Mouse (Mus musculus) hindbrain, embryonic 12.5 days (tissue): ENCODE results near the gene Psme3. TPM values are rescaled to one million over a fixed set of nuclear protein-coding genes. Genes with fewer than 3 reads are reported as not detected.
"Not testable (repeated sequence)": the region's sequence is repeated elsewhere in the genome, so short reads cannot be mapped to it uniquely, and the experiment has no call there.

Experiments used
- ATAC-seq: fragments of 200-750 bp; cut with Nextera tagmentation; 2 replicates; pipeline ENCODE4 v1.8.0; 2017; ENCODE audit warnings: moderate TSS enrichment; ENCODE audit not compliant: low FRiP score
- H3K27ac ChIP-seq: fragments of 300-500 bp; sonication (generic); 2 replicates; pipeline ENCODE4 v1.5.1; 2016; ENCODE audit warnings: mild to moderate bottlenecking
- H3K27me3 ChIP-seq: fragments of 300-500 bp; sonication (generic); 2 replicates; pipeline ENCODE4 v1.6.1; 2016; ENCODE audit warnings: mild to moderate bottlenecking
- H3K36me3 ChIP-seq: fragments of 300-500 bp; sonication (generic); 2 replicates; pipeline ENCODE4 v1.6.1; 2016; ENCODE audit warnings: mild to moderate bottlenecking
- H3K4me1 ChIP-seq: fragments of 300-500 bp; sonication (generic); 2 replicates; pipeline ENCODE4 v1.6.1; 2016
- H3K4me2 ChIP-seq: fragments of 300-500 bp; sonication (generic); replicated peaks from 2 replicates; pipeline ENCODE4 v1.6.1; 2016; ENCODE audit warnings: mild to moderate bottlenecking
- H3K4me3 ChIP-seq: fragments of 300-500 bp; sonication (generic); 2 replicates; pipeline ENCODE4 v1.5.1; 2016; ENCODE audit warnings: mild to moderate bottlenecking
- H3K9ac ChIP-seq: fragments of 300-500 bp; sonication (generic); 2 replicates; pipeline ENCODE4 v1.6.1; 2016; ENCODE audit warnings: mild to moderate bottlenecking, moderate library complexity
- H3K9me3 ChIP-seq: fragments of 300-500 bp; sonication (generic); replicated peaks from 2 replicates; pipeline ENCODE4 v1.6.1; 2016; ENCODE audit warnings: mild to moderate bottlenecking
- WGBS: fragments of 180-500 bp; shearing (Covaris S2); methylation state at CpG from one replicate; pipeline ENCODE4 v1.1.7; 2016; 5-methylcytosine and 5-hydroxymethylcytosine counted together
- polyA plus RNA-seq: library from polyadenylated mRNA; unstranded; fragments of >200 nt; fragmentation: Nextera tagmentation; extraction: Ambion mirVana; gene quantifications from 2 replicates; pipeline ENCODE4 v1.2.1, GENCODE M21; 2016

The Psme3 gene
- polyA plus RNA-seq, 1 experiment from 2014 or later, result 157 TPM

- ATAC-seq, result peak; percentile 73
- no peaks in the 10 kb centered on the region for H3K9me3 ChIP-seq
- H3K4me2 ChIP-seq, result peak overlapping the region; percentile 99
- peak overlapping the region; percentile 97 for H3K4me3 ChIP-seq
- H3K9ac ChIP-seq, result peak overlapping the region; percentile 96
- under 1% methylated on average over 17 of the region's 17 CpGs for whole genome bisulfite sequencing
- peaks cover 34% of the 10 kb centered on the region for H3K36me3 ChIP-seq
- H3K27ac ChIP-seq, result peak overlapping the region; percentile 77
- H3K27me3 ChIP-seq, result no peaks in the 10 kb centered on the region
- H3K4me1 ChIP-seq, result peaks cover 16% of the 10 kb centered on the region
Observed at GRCm38 (mm10) chr11:101316501-101316917, 496 bp downstream of the Psme3 start.

GRCm38 (mm10) chr11:101323609-101324008 lies 7.6 kb downstream of the Psme3 start:
- Histone ChIP-seq H3K4me3 (no peak overlapping the region), H3K4me1 (no peaks in the 10 kb centered on the region), H3K36me3 (peaks cover 76% of the 10 kb centered on the region), H3K9ac (no peak overlapping the region), H3K27ac (no peak overlapping the region), H3K4me2 (no peak overlapping the region), H3K9me3 (no peaks in the 10 kb centered on the region), H3K27me3 (no peaks in the 10 kb centered on the region)
- WGBS, result 14% methylated on average over 4 of the region's 4 CpGs
- no peak for ATAC-seq

- Histone ChIP-seq H3K9me3 (no peaks in the 10 kb centered on the region), H3K27ac (no peak within 1 kb of the TSS), H3K4me3 (no peak within 1 kb of the TSS), H3K9ac (no peak within 1 kb of the TSS), H3K4me2 (no peak within 1 kb of the TSS), H3K27me3 (no peaks in the 10 kb centered on the region), H3K4me1 (no peaks in the 10 kb centered on the region), H3K36me3 (peaks cover 64% of the 10 kb centered on the region)
- no peak for ATAC-seq
- WGBS, result 96% methylated on average over 5 of the region's 5 CpGs
Observed at GRCm38 (mm10) chr11:101324763-101325162, 8.8 kb downstream of the Psme3 start, which contains the start of gene Aoc2. TSS of gene Aoc2 (plus strand) at chr11:101325063.

- H3K4me3 ChIP-seq, H3K4me1 ChIP-seq, H3K27ac ChIP-seq, ATAC-seq, H3K27me3 ChIP-seq, H3K9ac ChIP-seq, H3K9me3 ChIP-seq, H3K4me2 ChIP-seq: not testable (repeated sequence)
- WGBS, result 94% methylated on average over 11 of the region's 11 CpGs
- H3K36me3 ChIP-seq, result peaks cover 60% of the 10 kb centered on the region
Observed at GRCm38 (mm10) chr11:101325201-101325600, 9.2 kb downstream of the Psme3 start.

- no peaks in the 10 kb centered on the region for H3K4me1 ChIP-seq
- 86% methylated on average over 11 of the region's 11 CpGs for WGBS
- H3K9ac ChIP-seq, result no peak overlapping the region
- peaks cover 50% of the 10 kb centered on the region for H3K36me3 ChIP-seq
- H3K4me3 ChIP-seq, result no peak overlapping the region
- no peak for ATAC-seq
- H3K27ac ChIP-seq, result no peak overlapping the region
- no peaks in the 10 kb centered on the region for H3K27me3 ChIP-seq
- H3K4me2 ChIP-seq, result no peak overlapping the region
- no peaks in the 10 kb centered on the region for H3K9me3 ChIP-seq
Observed at GRCm38 (mm10) chr11:101326147-101326546, 10.1 kb downstream of the Psme3 start.

GRCm38 (mm10) chr11:101327311-101327710 lies 11.3 kb downstream of the Psme3 start:
- H3K27me3 ChIP-seq, result no peaks in the 10 kb centered on the region
- no peak for ATAC-seq
- H3K9ac ChIP-seq, result no peak overlapping the region
- 51% methylated on average over 3 of the region's 3 CpGs for WGBS
- no peak overlapping the region for H3K27ac ChIP-seq
- H3K9me3 ChIP-seq, result no peaks in the 10 kb centered on the region
- H3K36me3 ChIP-seq, result peaks cover 39% of the 10 kb centered on the region
- H3K4me3 ChIP-seq, result no peak overlapping the region
- no peak overlapping the region for H3K4me2 ChIP-seq
- H3K4me1 ChIP-seq, result no peaks in the 10 kb centered on the region

- H3K4me3 ChIP-seq, result no peak overlapping the region
- peaks cover 21% of the 10 kb centered on the region for H3K36me3 ChIP-seq
- H3K27ac ChIP-seq, result no peak overlapping the region
- H3K4me1 ChIP-seq, result peaks cover 4% of the 10 kb centered on the region
- no peaks in the 10 kb centered on the region for H3K27me3 ChIP-seq
- H3K9me3 ChIP-seq, result no peaks in the 10 kb centered on the region
- H3K4me2 ChIP-seq, result no peak overlapping the region
- ATAC-seq, result no peak
- H3K9ac ChIP-seq, result no peak overlapping the region
- WGBS, result 79% methylated on average over 6 of the region's 6 CpGs
Observed at GRCm38 (mm10) chr11:101328941-101329635, 13.1 kb downstream of the Psme3 start.

GRCm38 (mm10) chr11:101330371-101330924 lies 14.4 kb downstream of the Psme3 start, which contains the start of gene Aoc3:
TSS of gene Aoc3 (plus strand) at chr11:101330605.
- Histone ChIP-seq H3K4me2 (no peak within 1 kb of the TSS), H3K27me3 (no peaks in the 10 kb centered on the region), H3K4me3 (no peak within 1 kb of the TSS), H3K9me3 (no peaks in the 10 kb centered on the region), H3K27ac (no peak within 1 kb of the TSS), H3K36me3 (peaks cover 7% of the 10 kb centered on the region), H3K4me1 (peaks cover 11% of the 10 kb centered on the region), H3K9ac (no peak within 1 kb of the TSS)
- 69% methylated on average over 7 of the region's 7 CpGs for WGBS
- ATAC-seq, result no peak

- not testable (repeated sequence) for H3K27ac ChIP-seq, H3K9ac ChIP-seq, H3K36me3 ChIP-seq, H3K4me3 ChIP-seq, ATAC-seq, H3K9me3 ChIP-seq, H3K27me3 ChIP-seq, H3K4me2 ChIP-seq
- 71% methylated on average over 6 of the region's 6 CpGs for WGBS
- H3K4me1 ChIP-seq, result peaks cover 11% of the 10 kb centered on the region
Observed at GRCm38 (mm10) chr11:101330961-101331360, 14.9 kb downstream of the Psme3 start.

GRCm38 (mm10) chr11:101332537-101332936 lies 16.5 kb downstream of the Psme3 start:
- Histone ChIP-seq H3K4me3 (no peak overlapping the region), H3K9me3 (no peaks in the 10 kb centered on the region), H3K36me3 (no peaks in the 10 kb centered on the region), H3K27me3 (no peaks in the 10 kb centered on the region), H3K4me1 (peaks cover 14% of the 10 kb centered on the region), H3K4me2 (no peak overlapping the region), H3K9ac (no peak overlapping the region), H3K27ac (no peak overlapping the region)
- 82% methylated on average over 3 of the region's 3 CpGs for WGBS
- no peak for ATAC-seq

- Histone ChIP-seq H3K4me3 (no peak overlapping the region), H3K27me3 (no peaks in the 10 kb centered on the region), H3K9me3 (no peaks in the 10 kb centered on the region), H3K9ac (no peak overlapping the region), H3K4me1 (peaks cover 25% of the 10 kb centered on the region), H3K27ac (no peak overlapping the region), H3K36me3 (no peaks in the 10 kb centered on the region), H3K4me2 (no peak overlapping the region)
- 27% methylated on average over 10 of the region's 10 CpGs for whole genome bisulfite sequencing
- no peak for ATAC-seq
Observed at GRCm38 (mm10) chr11:101334023-101334422, 18.0 kb downstream of the Psme3 start.

GRCm38 (mm10) chr11:101334516-101334915 lies 18.5 kb downstream of the Psme3 start:
- no peaks in the 10 kb centered on the region for H3K36me3 ChIP-seq
- H3K27me3 ChIP-seq, result no peaks in the 10 kb centered on the region
- no peak overlapping the region for H3K27ac ChIP-seq
- WGBS, result 7% methylated on average over 6 of the region's 6 CpGs
- H3K9me3 ChIP-seq, result no peaks in the 10 kb centered on the region
- H3K9ac ChIP-seq, result no peak overlapping the region
- peaks cover 25% of the 10 kb centered on the region for H3K4me1 ChIP-seq
- ATAC-seq, result no peak
- no peak overlapping the region for H3K4me2 ChIP-seq
- H3K4me3 ChIP-seq, result no peak overlapping the region

- no peaks in the 10 kb centered on the region for H3K36me3 ChIP-seq
- no peak overlapping the region for H3K4me3 ChIP-seq
- H3K4me1 ChIP-seq, result peaks cover 25% of the 10 kb centered on the region
- no peak overlapping the region for H3K9ac ChIP-seq
- no peaks in the 10 kb centered on the region for H3K9me3 ChIP-seq
- no peak overlapping the region for H3K4me2 ChIP-seq
- WGBS, result 86% methylated on average over 9 of the region's 9 CpGs
- no peak overlapping the region for H3K27ac ChIP-seq
- no peaks in the 10 kb centered on the region for H3K27me3 ChIP-seq
- ATAC-seq, result no peak
Observed at GRCm38 (mm10) chr11:101335685-101336084, 19.7 kb downstream of the Psme3 start.
